Mouse (Mus musculus) olfactory bulb, adult 2 months (tissue): ENCODE measurements at regions not wholly inside any gene's neighbourhood (a gene's known extent, or its start where the extent isn't known, plus 50 kb on each side); places are given as distances from the start of the nearest gene placed in this dataset.

Experiments
- CTCF ChIP-seq: fragments of 200-500 bp; IDR thresholded peaks from 2 replicates; pipeline ENCODE4 v1.5.1; 2012; ENCODE audit warnings: low read depth, mild to moderate bottlenecking, low read length, moderate library complexity; ENCODE audit not compliant: insufficient read depth
- POLR2A ChIP-seq: fragments of 200-500 bp; IDR thresholded peaks from 2 replicates; pipeline ENCODE4 v1.6.1; 2012; ENCODE audit warnings: mild to moderate bottlenecking, low read depth, low read length, moderate library complexity; ENCODE audit not compliant: insufficient read depth

- TF ChIP-seq CTCF (no peak), POLR2A (no peak)
Observed at GRCm38 (mm10) chr4:47842128-47842656, 202.8 kb upstream of the Nr4a3 start.
